8 mouse cellular contexts compared by ENCODE assay signal in genomic region chr14:50903973-50904827, GRCm38 (mm10). TPM values are rescaled to one million over a fixed set of nuclear protein-coding genes. Genes with fewer than 3 reads are reported as not detected.
DNase-seq lines count a peak whose midpoint lies in the region; ATAC-seq lines count a peak whose summit lies in the region.

No protein-coding gene starts in this region.

- no peaks in the 10 kb centered on the region for H3K27me3 ChIP-seq in embryonic facial prominence, embryonic 14.5 days (replicated peaks; ENCODE audit: control insufficient read depth, insufficient read depth, low read length)
- H3K27me3 ChIP-seq in hindbrain, embryonic 10.5 days (ENCODE audit: insufficient read depth, poor library complexity, severe bottlenecking), result no peaks in the 10 kb centered on the region
- no peaks in the 10 kb centered on the region for H3K27me3 ChIP-seq in limb, embryonic 15.5 days
- no peaks in the 10 kb centered on the region for H3K27me3 ChIP-seq in midbrain, embryonic 15.5 days (replicated peaks)

- no peak overlapping the region for H3K27ac ChIP-seq in embryonic facial prominence, embryonic 14.5 days (replicated peaks; ENCODE audit: low read depth, low read length)
- peak overlapping the region; percentile 77 for H3K27ac ChIP-seq in hindbrain, embryonic 10.5 days
- H3K27ac ChIP-seq in limb, embryonic 15.5 days, result peak overlapping the region; percentile 51; the same call in 1 of the 2 replicates
- peak overlapping the region; percentile 58 for H3K27ac ChIP-seq in midbrain, embryonic 15.5 days

- peak overlapping the region; percentile 32 for H3K4me3 ChIP-seq in embryonic facial prominence, embryonic 14.5 days (ENCODE audit: low read depth, low read length)
- H3K4me3 ChIP-seq in hindbrain, embryonic 10.5 days, result peak overlapping the region; percentile 58
- peak overlapping the region; percentile 40 for H3K4me3 ChIP-seq in limb, embryonic 15.5 days
- H3K4me3 ChIP-seq in midbrain, embryonic 15.5 days, result peak overlapping the region; percentile 44

- H3K4me2 ChIP-seq in embryonic facial prominence, embryonic 14.5 days (ENCODE audit: low read depth, low read length), result peak overlapping the region; percentile 62
- H3K4me2 ChIP-seq in limb, embryonic 15.5 days, result peak overlapping the region; percentile 58
- H3K4me2 ChIP-seq in midbrain, embryonic 15.5 days, result peak overlapping the region; percentile 68

- 3% methylated on average over 26 of the region's 26 CpGs for WGBS in embryonic facial prominence, embryonic 14.5 days
- WGBS in hindbrain, embryonic 10.5 days, result 2% methylated on average over 26 of the region's 26 CpGs
- WGBS in limb, embryonic 15.5 days, result 4% methylated on average over 26 of the region's 26 CpGs
- WGBS in midbrain, embryonic 15.5 days, result 3% methylated on average over 26 of the region's 26 CpGs

- peak; percentile 99 for ATAC-seq in frontal cortex, adult (ENCODE audit: low TSS enrichment)
- ATAC-seq in embryonic facial prominence, embryonic 14.5 days (ENCODE audit: low read depth), result peak; percentile 86
- ATAC-seq in limb, embryonic 15.5 days (ENCODE audit: insufficient number of reproducible peaks, low FRiP score, low TSS enrichment, low read depth), result peak; percentile 71
- peak; percentile 92 for ATAC-seq in midbrain, embryonic 15.5 days (replicated peaks)

- H3K9ac ChIP-seq in embryonic facial prominence, embryonic 14.5 days (ENCODE audit: low read depth, low read length), result peak overlapping the region; percentile 60
- H3K9ac ChIP-seq in limb, embryonic 15.5 days, result peak overlapping the region; percentile 42; the same call in 1 of the 2 replicates
- peak overlapping the region; percentile 48 for H3K9ac ChIP-seq in midbrain, embryonic 15.5 days

- no peaks in the 10 kb centered on the region for H3K36me3 ChIP-seq in embryonic facial prominence, embryonic 14.5 days (ENCODE audit: control insufficient read depth, insufficient read depth, low read length)
- H3K36me3 ChIP-seq in hindbrain, embryonic 10.5 days, result no peaks in the 10 kb centered on the region
- no peaks in the 10 kb centered on the region for H3K36me3 ChIP-seq in limb, embryonic 15.5 days
- no peaks in the 10 kb centered on the region for H3K36me3 ChIP-seq in midbrain, embryonic 15.5 days (replicated peaks)

- no peak for DNase-seq in frontal cortex, postnatal 25 days (ENCODE audit: low spot score in 2 of 2)
- DNase-seq in adrenal gland, postnatal 25 days, result peak; percentile 38
- DNase-seq in embryonic facial prominence, embryonic 14.5 days (ENCODE audit: low spot score), result peak; percentile 69
- DNase-seq in hindbrain, embryonic 10.5 days (ENCODE audit: low spot score), result peak; percentile 66
- no peak for DNase-seq in layer of hippocampus, postnatal 36 days

- H3K9me3 ChIP-seq in embryonic facial prominence, embryonic 14.5 days (ENCODE audit: control insufficient read depth, low read length), result no peaks in the 10 kb centered on the region
- no peaks in the 10 kb centered on the region for H3K9me3 ChIP-seq in hindbrain, embryonic 10.5 days
- H3K9me3 ChIP-seq in limb, embryonic 15.5 days, result no peaks in the 10 kb centered on the region
- no peaks in the 10 kb centered on the region for H3K9me3 ChIP-seq in midbrain, embryonic 15.5 days

- no peaks in the 10 kb centered on the region for H3K4me1 ChIP-seq in embryonic facial prominence, embryonic 14.5 days (ENCODE audit: control insufficient read depth, insufficient read depth, low read length)
- H3K4me1 ChIP-seq in hindbrain, embryonic 10.5 days (replicated peaks), result peaks cover 6% of the 10 kb centered on the region; the same call in 1 of the 2 replicates
- H3K4me1 ChIP-seq in limb, embryonic 15.5 days, result peaks cover 8% of the 10 kb centered on the region
- peaks cover 9% of the 10 kb centered on the region for H3K4me1 ChIP-seq in midbrain, embryonic 15.5 days

RNA-seq across cellular contexts. Expression of gene Klhl33, which starts 6.9 kb away (rescaled TPM):
- 0.62 and 2.2 TPM in 2 replicates for total RNA-seq in adrenal gland, postnatal 25 days (2021)
- polyA plus RNA-seq in embryonic facial prominence, embryonic 14.5 days (2014; fragmentation: Nextera tagmentation; extraction: Ambion mirVana), result 0.21 and 0.28 TPM in 2 replicates
- polyA plus RNA-seq in hindbrain, embryonic 10.5 days (2016; fragmentation: Nextera tagmentation; extraction: Ambion mirVana), result 0.09 and 0.20 TPM in 2 replicates
- polyA plus RNA-seq in limb, embryonic 15.5 days (2015; fragmentation: Nextera tagmentation; extraction: Ambion mirVana), result 0.10 and 0.12 TPM in 2 replicates
- polyA plus RNA-seq in midbrain, embryonic 15.5 days (2015; fragmentation: Nextera tagmentation; extraction: Ambion mirVana), result 1.8 and 2.1 TPM in 2 replicates
- 1 to 10 TPM; 3.6 to 5.2 TPM for total RNA-seq in layer of hippocampus, postnatal 36 days (2021)

RNA-seq across cellular contexts. Expression of gene Osgep, which starts 20.5 kb away (rescaled TPM):
- 50.2 and 57.2 TPM in 2 replicates for total RNA-seq in adrenal gland, postnatal 25 days (2021)
- 138 and 153 TPM in 2 replicates for polyA plus RNA-seq in embryonic facial prominence, embryonic 14.5 days (2014; fragmentation: Nextera tagmentation; extraction: Ambion mirVana)
- polyA plus RNA-seq in hindbrain, embryonic 10.5 days (2016; fragmentation: Nextera tagmentation; extraction: Ambion mirVana), result 164 and 174 TPM in 2 replicates
- 145 and 148 TPM in 2 replicates for polyA plus RNA-seq in limb, embryonic 15.5 days (2015; fragmentation: Nextera tagmentation; extraction: Ambion mirVana)
- 104 and 116 TPM in 2 replicates for polyA plus RNA-seq in midbrain, embryonic 15.5 days (2015; fragmentation: Nextera tagmentation; extraction: Ambion mirVana)
- total RNA-seq in layer of hippocampus, postnatal 36 days (2021), result 10 to 100 TPM; 37.3 to 44.1 TPM

RNA-seq across cellular contexts. Expression of gene Apex1, which starts 20.6 kb away (rescaled TPM):
- 81.3 and 86.8 TPM in 2 replicates for total RNA-seq in adrenal gland, postnatal 25 days (2021)
- polyA plus RNA-seq in embryonic facial prominence, embryonic 14.5 days (2014; fragmentation: Nextera tagmentation; extraction: Ambion mirVana), result 177 and 204 TPM in 2 replicates
- 384 and 423 TPM in 2 replicates for polyA plus RNA-seq in hindbrain, embryonic 10.5 days (2016; fragmentation: Nextera tagmentation; extraction: Ambion mirVana)
- polyA plus RNA-seq in limb, embryonic 15.5 days (2015; fragmentation: Nextera tagmentation; extraction: Ambion mirVana), result 188 TPM in 2 replicates
- polyA plus RNA-seq in midbrain, embryonic 15.5 days (2015; fragmentation: Nextera tagmentation; extraction: Ambion mirVana), result 190 and 191 TPM in 2 replicates
- total RNA-seq in layer of hippocampus, postnatal 36 days (2021), result 10 to 100 TPM; 67.9 to 72.3 TPM

RNA-seq across cellular contexts. Expression of gene Pip4p1, which starts 26.5 kb away (rescaled TPM):
- 75.5 and 78.7 TPM in 2 replicates for total RNA-seq in adrenal gland, postnatal 25 days (2021)
- 42.0 and 54.8 TPM in 2 replicates for polyA plus RNA-seq in embryonic facial prominence, embryonic 14.5 days (2014; fragmentation: Nextera tagmentation; extraction: Ambion mirVana)
- 59.0 and 63.9 TPM in 2 replicates for polyA plus RNA-seq in hindbrain, embryonic 10.5 days (2016; fragmentation: Nextera tagmentation; extraction: Ambion mirVana)
- polyA plus RNA-seq in limb, embryonic 15.5 days (2015; fragmentation: Nextera tagmentation; extraction: Ambion mirVana), result 45.3 and 56.0 TPM in 2 replicates
- 101 and 111 TPM in 2 replicates for polyA plus RNA-seq in midbrain, embryonic 15.5 days (2015; fragmentation: Nextera tagmentation; extraction: Ambion mirVana)
- total RNA-seq in layer of hippocampus, postnatal 36 days (2021), result 100 to 1,000 TPM in 1 of 2 experiments, 10 to 100 TPM in 1; 89.8 to 103 TPM

RNA-seq across cellular contexts. Expression of gene Pnp, which starts 26.7 kb away (rescaled TPM):
- total RNA-seq in adrenal gland, postnatal 25 days (2021), result 47.6 and 55.1 TPM in 2 replicates
- 51.5 and 51.7 TPM in 2 replicates for polyA plus RNA-seq in embryonic facial prominence, embryonic 14.5 days (2014; fragmentation: Nextera tagmentation; extraction: Ambion mirVana)
- polyA plus RNA-seq in hindbrain, embryonic 10.5 days (2016; fragmentation: Nextera tagmentation; extraction: Ambion mirVana), result 72.3 and 83.2 TPM in 2 replicates
- 52.0 and 54.8 TPM in 2 replicates for polyA plus RNA-seq in limb, embryonic 15.5 days (2015; fragmentation: Nextera tagmentation; extraction: Ambion mirVana)
- 20.3 and 21.3 TPM in 2 replicates for polyA plus RNA-seq in midbrain, embryonic 15.5 days (2015; fragmentation: Nextera tagmentation; extraction: Ambion mirVana)
- total RNA-seq in layer of hippocampus, postnatal 36 days (2021), result 10 to 100 TPM; 12.8 to 13.2 TPM

Comparison
In these comparisons a context has a peak if more than half of its experiments do, and no peak if none do; other contexts are left out.
1. DNase-seq: peak in adrenal gland, postnatal 25 days (single experiment), embryonic facial prominence, embryonic 14.5 days (single experiment) and hindbrain, embryonic 10.5 days (single experiment); none in frontal cortex, postnatal 25 days (0 of 2) and layer of hippocampus, postnatal 36 days (0 of 2).
2. Peak in every context shown above with its lines, with median percentiles within 50 percentile points of each other: ATAC-seq, H3K4me2 ChIP-seq, H3K4me3 ChIP-seq and H3K9ac ChIP-seq.